In genomic region chr10:70843848-70844247, GRCm38 (mm10) we compare ENCODE assay signal across 30 mouse cellular contexts.
DNase-seq lines count a peak whose midpoint lies in the region; ATAC-seq and TF ChIP-seq lines count a peak whose summit lies in the region.
"Had no signal": no experiment of that assay in that cellular context is flagged by ENCODE, and none has a peak within 500 bp of the region (broad histone marks: within the 10 kb centered on the region; RNA-seq: fewer than 3 reads in every experiment).

No protein-coding gene starts in this region.

- no peaks in the 10 kb centered on the region for H3K36me3 ChIP-seq in midbrain, postnatal 0 days (ENCODE audit: insufficient read depth, low read length)
- no peaks in the 10 kb centered on the region for H3K36me3 ChIP-seq in midbrain, embryonic 10.5 days
- H3K36me3 ChIP-seq in ES-E14 (ENCODE audit: control insufficient read depth, insufficient read depth, low read length, poor library complexity, severe bottlenecking) = no peaks in the 10 kb centered on the region
- no peaks in the 10 kb centered on the region for H3K36me3 ChIP-seq in hindbrain, embryonic 12.5 days
- H3K36me3 ChIP-seq: embryonic facial prominence, embryonic 10.5 days; embryonic facial prominence, embryonic 13.5 days; heart, embryonic 12.5 days; heart, embryonic 15.5 days; hindbrain, embryonic 10.5 days had no signal

- H3K4me1 ChIP-seq in midbrain, postnatal 0 days (ENCODE audit: insufficient read depth, low read length) = no peaks in the 10 kb centered on the region
- no peaks in the 10 kb centered on the region for H3K4me1 ChIP-seq in midbrain, embryonic 10.5 days
- peaks cover 11 to 12% of the 10 kb centered on the region in 2 experiments for H3K4me1 ChIP-seq in ES-E14 (ENCODE audit: control insufficient read depth in 2 of 2, insufficient read depth in 2 of 2, low read length in 2 of 2, poor library complexity in 1 of 2)
- no peaks in the 10 kb centered on the region for H3K4me1 ChIP-seq in hindbrain, embryonic 12.5 days
- H3K4me1 ChIP-seq: embryonic facial prominence, embryonic 10.5 days; embryonic facial prominence, embryonic 13.5 days; forebrain, embryonic 13.5 days; heart, embryonic 12.5 days; heart, embryonic 15.5 days; hindbrain, embryonic 10.5 days had no signal

- DNase-seq in heart, adult 11 months = peak; percentile 28
- no peak for DNase-seq in heart, adult 9 months (ENCODE audit: low spot score in 2 of 2)
- no peak for DNase-seq in midbrain, postnatal 0 days (ENCODE audit: low spot score)
- DNase-seq in midbrain, embryonic 10.5 days (ENCODE audit: low spot score) = no peak
- no peak for DNase-seq in ES-E14 (ENCODE audit: low read depth, low spot score)
- no peak for DNase-seq in ovary, adult 18-20 months (ENCODE audit: low spot score)
- DNase-seq: adrenal gland, postnatal 14 days; cerebellum, adult 11 months; cerebellum, adult 2 months; cerebellum, adult 9-11 months; cerebellum, postnatal 25 days; gastrocnemius, postnatal 10 days; gastrocnemius, postnatal 36 days; heart, postnatal 10 days; heart, postnatal 36 days had no signal

- ATAC-seq in midbrain, postnatal 0 days (ENCODE audit: low FRiP score) = no peak
- ATAC-seq in hindbrain, embryonic 12.5 days (ENCODE audit: low FRiP score) = no peak
- ATAC-seq: activated CD4-positive, CD25-positive, alpha-beta regulatory T cell, adult 4 months; CD4-positive, CD25-positive, alpha-beta regulatory T cell, adult 4 months; forebrain, embryonic 13.5 days; forebrain, embryonic 16.5 days; hindbrain, postnatal 0 days; inflammation-experienced regulatory T-cells, adult 6 months; intestine, embryonic 16.5 days had no signal

- H3K27me3 ChIP-seq in midbrain, postnatal 0 days (ENCODE audit: insufficient read depth, low read length) = no peaks in the 10 kb centered on the region
- no peaks in the 10 kb centered on the region for H3K27me3 ChIP-seq in midbrain, embryonic 10.5 days (ENCODE audit: low read depth, poor library complexity, severe bottlenecking)
- no peaks in the 10 kb centered on the region for H3K27me3 ChIP-seq in hindbrain, embryonic 12.5 days
- H3K27me3 ChIP-seq: embryonic facial prominence, embryonic 13.5 days; forebrain, embryonic 13.5 days; heart, embryonic 12.5 days; heart, embryonic 15.5 days had no signal

- no peak overlapping the region for H3K27ac ChIP-seq in midbrain, postnatal 0 days (ENCODE audit: low read depth, low read length)
- no peak overlapping the region for H3K27ac ChIP-seq in midbrain, embryonic 10.5 days (replicated peaks)
- H3K27ac ChIP-seq in ES-E14 (ENCODE audit: insufficient read depth, low read depth, low read length, poor library complexity, severe bottlenecking) = peak overlapping the region; percentile 99; the same call in 1 of the 2 replicates
- no peak overlapping the region for H3K27ac ChIP-seq in hindbrain, embryonic 12.5 days
- H3K27ac ChIP-seq: embryonic facial prominence, embryonic 10.5 days; embryonic facial prominence, embryonic 13.5 days; forebrain, embryonic 13.5 days; heart, embryonic 15.5 days; hindbrain, embryonic 10.5 days; hindbrain, embryonic 14.5 days; hindbrain, postnatal 0 days had no signal

- in situ Hi-C loops in ES-E14 (cut with MboI; ENCODE audit: low sequenced_read_pairs in 2 of 2, unreplicated experiment in 2 of 2) = no loop called here

- WGBS in midbrain, postnatal 0 days = 95% methylated on average over 2 of the region's 2 CpGs
- 93% methylated on average over 2 of the region's 2 CpGs for WGBS in midbrain, embryonic 10.5 days
- 92% methylated on average over 2 of the region's 2 CpGs for WGBS in hindbrain, embryonic 12.5 days

- no peaks in the 10 kb centered on the region for H3K9me3 ChIP-seq in midbrain, postnatal 0 days (ENCODE audit: low read length)
- H3K9me3 ChIP-seq in midbrain, embryonic 10.5 days (replicated peaks) = peaks cover 12% of the 10 kb centered on the region; the same call in 1 of the 2 replicates
- H3K9me3 ChIP-seq in ES-E14 (ENCODE audit: control insufficient read depth, insufficient read depth, low read depth, low read length) = no peaks in the 10 kb centered on the region
- H3K9me3 ChIP-seq in hindbrain, embryonic 12.5 days (replicated peaks) = no peaks in the 10 kb centered on the region
- H3K9me3 ChIP-seq: heart, embryonic 15.5 days had no signal

- no peak overlapping the region for H3K4me2 ChIP-seq in midbrain, postnatal 0 days (ENCODE audit: low read depth, low read length, poor library complexity, severe bottlenecking)
- H3K4me2 ChIP-seq in hindbrain, embryonic 12.5 days (replicated peaks) = no peak overlapping the region
- H3K4me2 ChIP-seq: embryonic facial prominence, embryonic 13.5 days; forebrain, embryonic 13.5 days; heart, embryonic 12.5 days; heart, embryonic 15.5 days; hindbrain, embryonic 14.5 days had no signal

- TF ChIP-seq CTCF in midbrain, postnatal 0 days (IDR thresholded peaks at IDR 0.05) = 0 out of 2 replicates have a peak, but pooled peaks have one; percentile 3

- H3K9ac ChIP-seq in midbrain, postnatal 0 days (replicated peaks; ENCODE audit: low read length, poor library complexity, severe bottlenecking) = no peak overlapping the region
- peak overlapping the region; percentile 61; the same call in 1 of the 2 replicates for H3K9ac ChIP-seq in ES-E14 (ENCODE audit: insufficient read depth, low read depth, low read length, poor library complexity, severe bottlenecking)
- no peak overlapping the region for H3K9ac ChIP-seq in hindbrain, embryonic 12.5 days
- H3K9ac ChIP-seq: embryonic facial prominence, embryonic 13.5 days; forebrain, embryonic 13.5 days; heart, embryonic 12.5 days; heart, embryonic 15.5 days; hindbrain, embryonic 14.5 days had no signal

- no peak overlapping the region for H3K4me3 ChIP-seq in midbrain, postnatal 0 days (ENCODE audit: low read depth, low read length)
- H3K4me3 ChIP-seq in midbrain, embryonic 10.5 days = no peak overlapping the region
- H3K4me3 ChIP-seq in ES-E14 (ENCODE audit: insufficient read depth in 1 of 2, low read depth in 1 of 2, low read length in 2 of 2, poor library complexity in 1 of 2, severe bottlenecking in 1 of 2) = no peak overlapping the region
- H3K4me3 ChIP-seq in hindbrain, embryonic 12.5 days = no peak overlapping the region
- H3K4me3 ChIP-seq: embryonic facial prominence, embryonic 10.5 days; embryonic facial prominence, embryonic 13.5 days; erythroblast, embryonic 14.5 days; forebrain, embryonic 13.5 days; heart, embryonic 12.5 days; heart, embryonic 15.5 days; hindbrain, embryonic 10.5 days had no signal

TF ChIP-seq in ES-E14, 5 proteins besides CTCF, POLR2A, EP300 and RAD21:
- TF ChIP-seq CHD2 (IDR thresholded peaks at IDR 0.05; ENCODE audit: low read depth, low read length) = no peak
- no peak for TF ChIP-seq ZNF384 (IDR thresholded peaks at IDR 0.05; ENCODE audit: low read depth, low read length)
- no peak for TF ChIP-seq HCFC1 (IDR thresholded peaks at IDR 0.05; ENCODE audit: borderline replicate concordance, insufficient read depth, low read length)
- TF ChIP-seq ZC3H11A (IDR thresholded peaks at IDR 0.05; ENCODE audit: borderline replicate concordance, low read depth, low read length) = no peak
- TF ChIP-seq MAFK (IDR thresholded peaks at IDR 0.05; ENCODE audit: insufficient read depth, low read depth, low read length) = no peak
